Mouse (Mus musculus): ENCODE results near the gene Ankle1. TPM values are rescaled to one million over a fixed set of nuclear protein-coding genes. Genes with fewer than 3 reads are reported as not detected.

Ankle1 gene
- polyA plus RNA-seq (2015; fragmentation: Illumina TruSeq; extraction: RNeasy Lipid Tissue Mini Kit (QIAGEN cat#74804); ENCODE audit: insufficient read depth, low read depth, low replicate concordance): not detected

DNA sequence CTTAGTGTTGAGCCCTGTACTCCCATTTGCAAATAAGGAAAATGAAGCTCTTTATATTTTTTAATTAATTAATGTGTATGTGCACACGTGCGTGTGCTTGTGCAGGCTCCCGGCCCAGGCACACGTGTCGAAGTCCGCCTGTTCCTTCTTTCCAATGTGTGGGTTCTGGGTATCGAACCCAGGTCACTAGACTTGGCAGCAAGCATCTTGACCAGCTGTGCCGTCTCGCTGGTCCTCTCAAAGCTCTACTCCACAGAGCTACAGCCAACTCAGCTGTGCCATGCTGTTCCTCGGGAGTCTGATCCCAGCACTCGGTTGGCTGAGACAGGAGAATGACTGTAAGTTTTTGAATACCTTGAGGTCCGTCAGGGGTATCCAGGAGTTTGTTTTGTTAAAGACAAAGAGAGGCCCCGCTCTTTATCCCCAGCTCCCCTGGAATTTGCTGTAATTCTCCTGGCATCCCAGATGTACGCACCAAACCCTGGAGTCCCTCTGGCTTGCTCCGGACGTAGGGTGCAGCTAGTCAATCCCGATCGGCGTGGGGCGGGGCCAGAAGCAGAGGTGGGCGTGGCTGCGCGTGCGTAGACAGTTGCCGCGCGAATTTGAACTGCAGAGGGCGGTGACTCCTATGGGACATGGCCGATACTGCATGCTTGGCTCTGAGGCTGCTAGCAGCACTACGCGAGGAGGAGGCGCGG, at the start of gene Ankle1:
Gene Ankle1 (plus strand): TSS at position 610 of the 698 bp plus-strand sequence.

GRCm38 (mm10) chr8:71366771-71367528, 38.9 kb upstream of the Ankle1 start, which contains the start of gene Use1:
Gene Use1 (plus strand): TSS chr8:71366848.

GRCm38 (mm10) chr8:71371236-71371848, 34.5 kb upstream of the Ankle1 start, which contains the start of gene Ocel1:
Gene Ocel1 (plus strand): TSS chr8:71371298.

DNA sequence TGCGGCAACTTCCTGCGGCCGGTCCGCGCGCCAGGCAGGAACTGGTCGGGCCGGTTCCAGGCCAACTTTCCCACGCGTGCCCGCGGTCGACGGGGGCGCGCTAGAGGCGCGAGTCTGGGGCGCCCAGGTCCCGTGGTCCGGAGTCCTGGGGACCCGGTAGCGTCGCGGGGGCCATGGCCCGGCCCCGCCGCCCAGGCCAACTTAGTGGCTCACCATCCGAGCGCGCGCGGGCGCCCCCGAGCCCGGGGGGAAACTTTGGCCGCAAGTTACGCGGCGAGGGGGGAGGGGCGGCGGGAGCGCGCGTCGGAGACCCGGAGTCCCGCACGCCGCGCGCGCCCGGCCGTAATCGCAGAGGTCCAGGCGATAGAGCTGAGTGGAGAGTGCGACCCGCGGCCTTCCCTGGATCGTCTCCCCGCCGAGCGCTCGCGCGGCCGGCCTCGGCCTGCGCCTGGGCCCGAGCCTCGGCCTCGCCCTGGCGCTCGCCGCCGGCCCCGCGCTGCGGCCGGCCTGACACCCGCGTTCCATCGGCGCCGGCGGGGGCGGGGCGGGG, 24.3 kb upstream of the Ankle1 start, which contains the start of gene Nr2f6:
Gene Nr2f6 (minus strand): TSS at position 540 of the 550 bp plus-strand sequence.

DNA sequence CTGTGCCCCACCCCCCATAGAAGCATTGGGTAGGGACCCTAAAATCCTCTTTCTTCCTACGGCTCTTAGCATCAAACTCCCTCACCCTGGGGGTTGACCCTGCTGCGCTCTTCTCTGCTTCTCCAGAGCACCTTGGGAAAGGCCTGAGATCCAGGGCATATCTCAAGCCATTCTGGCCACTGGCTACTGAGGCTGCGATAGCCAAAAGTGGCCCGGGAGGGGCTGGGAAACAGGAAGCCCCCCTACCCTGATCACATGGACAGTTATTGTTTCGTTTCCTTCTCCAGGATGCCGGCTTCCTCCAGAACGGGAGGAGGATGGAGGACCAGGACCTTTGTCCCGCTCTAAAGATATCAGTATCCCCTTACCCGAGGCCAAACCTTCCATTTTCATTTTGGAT, 10.2 kb upstream of the Ankle1 start, which contains the start of gene Ushbp1:
Gene Ushbp1 (minus strand): TSS at position 174 of the 400 bp plus-strand sequence.

GRCm38 (mm10) chr8:71396639-71397305, 9.0 kb upstream of the Ankle1 start, which contains the start of gene Babam1:
Gene Babam1 (plus strand): TSS chr8:71396861.

Other genes with a start within 250 kb of the Ankle1 start
- 10.9 TPM for gene Myo9b, start 133.3 kb upstream of the Ankle1 start, polyA plus RNA-seq (2015; fragmentation: Illumina TruSeq; extraction: RNeasy Lipid Tissue Mini Kit (QIAGEN cat#74804); ENCODE audit: insufficient read depth, low read depth, low replicate concordance)
- 2.2 TPM for gene Haus8, start 133.1 kb upstream of the Ankle1 start, polyA plus RNA-seq (2015; fragmentation: Illumina TruSeq; extraction: RNeasy Lipid Tissue Mini Kit (QIAGEN cat#74804); ENCODE audit: insufficient read depth, low read depth, low replicate concordance)
- gene Use1, start 39.2 kb upstream of the Ankle1 start, polyA plus RNA-seq (2015; fragmentation: Illumina TruSeq; extraction: RNeasy Lipid Tissue Mini Kit (QIAGEN cat#74804); ENCODE audit: insufficient read depth, low read depth, low replicate concordance): 66.0 TPM
- gene Ocel1, start 34.7 kb upstream of the Ankle1 start, polyA plus RNA-seq (2015; fragmentation: Illumina TruSeq; extraction: RNeasy Lipid Tissue Mini Kit (QIAGEN cat#74804); ENCODE audit: insufficient read depth, low read depth, low replicate concordance): 4.2 TPM
- 19.9 TPM for gene Nr2f6, start 24.1 kb upstream of the Ankle1 start, polyA plus RNA-seq (2015; fragmentation: Illumina TruSeq; extraction: RNeasy Lipid Tissue Mini Kit (QIAGEN cat#74804); ENCODE audit: insufficient read depth, low read depth, low replicate concordance)
- gene Ushbp1, start 10.2 kb upstream of the Ankle1 start, polyA plus RNA-seq (2015; fragmentation: Illumina TruSeq; extraction: RNeasy Lipid Tissue Mini Kit (QIAGEN cat#74804); ENCODE audit: insufficient read depth, low read depth, low replicate concordance): 21.8 TPM
- 24.6 TPM for gene Babam1, start 9.1 kb upstream of the Ankle1 start, polyA plus RNA-seq (2015; fragmentation: Illumina TruSeq; extraction: RNeasy Lipid Tissue Mini Kit (QIAGEN cat#74804); ENCODE audit: insufficient read depth, low read depth, low replicate concordance)
- 4.1 TPM for gene Abhd8, start 57.6 kb downstream of the Ankle1 start, polyA plus RNA-seq (2015; fragmentation: Illumina TruSeq; extraction: RNeasy Lipid Tissue Mini Kit (QIAGEN cat#74804); ENCODE audit: insufficient read depth, low read depth, low replicate concordance)
- 18.8 TPM for gene Mrpl34, start 58.9 kb downstream of the Ankle1 start, polyA plus RNA-seq (2015; fragmentation: Illumina TruSeq; extraction: RNeasy Lipid Tissue Mini Kit (QIAGEN cat#74804); ENCODE audit: insufficient read depth, low read depth, low replicate concordance)
- 13.0 TPM for gene Dda1, start 63.2 kb downstream of the Ankle1 start, polyA plus RNA-seq (2015; fragmentation: Illumina TruSeq; extraction: RNeasy Lipid Tissue Mini Kit (QIAGEN cat#74804); ENCODE audit: insufficient read depth, low read depth, low replicate concordance)
- 4.7 TPM for gene Ano8, start 80.0 kb downstream of the Ankle1 start, polyA plus RNA-seq (2015; fragmentation: Illumina TruSeq; extraction: RNeasy Lipid Tissue Mini Kit (QIAGEN cat#74804); ENCODE audit: insufficient read depth, low read depth, low replicate concordance)
- gene Gtpbp3, start 82.1 kb downstream of the Ankle1 start, polyA plus RNA-seq (2015; fragmentation: Illumina TruSeq; extraction: RNeasy Lipid Tissue Mini Kit (QIAGEN cat#74804); ENCODE audit: insufficient read depth, low read depth, low replicate concordance): 7.9 TPM
- 236 TPM for gene Plvap, start 105.7 kb downstream of the Ankle1 start, polyA plus RNA-seq (2015; fragmentation: Illumina TruSeq; extraction: RNeasy Lipid Tissue Mini Kit (QIAGEN cat#74804); ENCODE audit: insufficient read depth, low read depth, low replicate concordance)
- not detected for gene Ccdc194, start 119.7 kb downstream of the Ankle1 start, polyA plus RNA-seq (2015; fragmentation: Illumina TruSeq; extraction: RNeasy Lipid Tissue Mini Kit (QIAGEN cat#74804); ENCODE audit: insufficient read depth, low read depth, low replicate concordance)
- 43.2 TPM for gene Bst2, start 131.4 kb downstream of the Ankle1 start, polyA plus RNA-seq (2015; fragmentation: Illumina TruSeq; extraction: RNeasy Lipid Tissue Mini Kit (QIAGEN cat#74804); ENCODE audit: insufficient read depth, low read depth, low replicate concordance)
- 48.0 TPM for gene Mvb12a, start 136.9 kb downstream of the Ankle1 start, polyA plus RNA-seq (2015; fragmentation: Illumina TruSeq; extraction: RNeasy Lipid Tissue Mini Kit (QIAGEN cat#74804); ENCODE audit: insufficient read depth, low read depth, low replicate concordance)
- gene Tmem221, start 152.9 kb downstream of the Ankle1 start, polyA plus RNA-seq (2015; fragmentation: Illumina TruSeq; extraction: RNeasy Lipid Tissue Mini Kit (QIAGEN cat#74804); ENCODE audit: insufficient read depth, low read depth, low replicate concordance): 3.8 TPM
- gene Nxnl1, start 160.6 kb downstream of the Ankle1 start, polyA plus RNA-seq (2015; fragmentation: Illumina TruSeq; extraction: RNeasy Lipid Tissue Mini Kit (QIAGEN cat#74804); ENCODE audit: insufficient read depth, low read depth, low replicate concordance): not detected
- gene Slc27a1, start 162.9 kb downstream of the Ankle1 start, polyA plus RNA-seq (2015; fragmentation: Illumina TruSeq; extraction: RNeasy Lipid Tissue Mini Kit (QIAGEN cat#74804); ENCODE audit: insufficient read depth, low read depth, low replicate concordance): 33.1 TPM
- gene Pgls, start 186.2 kb downstream of the Ankle1 start, polyA plus RNA-seq (2015; fragmentation: Illumina TruSeq; extraction: RNeasy Lipid Tissue Mini Kit (QIAGEN cat#74804); ENCODE audit: insufficient read depth, low read depth, low replicate concordance): 39.9 TPM
- 1.00 TPM for gene Fam129c, start 191.6 kb downstream of the Ankle1 start, polyA plus RNA-seq (2015; fragmentation: Illumina TruSeq; extraction: RNeasy Lipid Tissue Mini Kit (QIAGEN cat#74804); ENCODE audit: insufficient read depth, low read depth, low replicate concordance)
- gene Colgalt1, start 205.0 kb downstream of the Ankle1 start, polyA plus RNA-seq (2015; fragmentation: Illumina TruSeq; extraction: RNeasy Lipid Tissue Mini Kit (QIAGEN cat#74804); ENCODE audit: insufficient read depth, low read depth, low replicate concordance): 17.5 TPM

Data from pancreas, adult 10 weeks (tissue).